Mouse (Mus musculus): ENCODE measurements around the gene 4930432M17Rik. TPM values are rescaled to one million over a fixed set of nuclear protein-coding genes. Genes with fewer than 3 reads are reported as not detected.

4930432M17Rik gene
- total RNA-seq, 2 experiments from 2014 or later = not detected

DNA sequence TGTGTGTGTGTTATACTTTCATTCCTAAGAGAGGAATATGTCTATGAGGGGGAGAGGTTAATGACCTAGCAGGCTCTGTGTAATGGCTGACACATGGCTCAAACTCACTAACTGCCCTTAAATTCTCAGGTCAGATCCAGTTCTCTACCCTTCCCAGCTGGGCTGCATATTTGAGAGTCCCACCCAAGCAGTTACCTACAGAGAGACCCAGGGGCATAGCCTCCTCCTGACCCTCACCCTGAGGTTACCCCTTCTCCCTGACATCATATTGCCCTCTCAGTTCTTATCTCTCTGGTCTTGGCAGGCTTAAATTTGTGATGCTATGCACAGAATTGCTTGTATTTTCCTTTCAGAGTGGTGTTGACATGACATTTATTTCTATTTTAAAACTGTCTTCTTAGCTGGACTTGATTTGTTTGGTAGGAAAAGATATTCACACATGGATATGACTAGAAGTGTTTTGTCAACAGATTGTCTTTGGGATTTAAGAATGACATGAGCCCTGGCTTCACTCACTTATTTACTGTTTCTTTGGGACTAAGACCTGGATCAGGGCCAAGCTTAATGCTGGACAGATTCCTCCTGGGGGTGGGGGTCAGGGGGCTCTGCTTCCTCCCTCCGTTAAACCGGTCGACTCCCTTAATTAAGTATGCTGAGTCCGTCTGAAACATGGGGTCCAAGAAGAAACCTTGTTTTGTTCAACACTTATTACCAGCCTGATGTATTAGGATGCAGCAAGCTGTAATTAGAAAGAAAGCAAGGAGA is 7.7 kb upstream of the 4930432M17Rik start:
- ATAC-seq (replicated peaks; ENCODE audit: low FRiP score, low TSS enrichment, poor library complexity, severe bottlenecking) = no peak

DNA sequence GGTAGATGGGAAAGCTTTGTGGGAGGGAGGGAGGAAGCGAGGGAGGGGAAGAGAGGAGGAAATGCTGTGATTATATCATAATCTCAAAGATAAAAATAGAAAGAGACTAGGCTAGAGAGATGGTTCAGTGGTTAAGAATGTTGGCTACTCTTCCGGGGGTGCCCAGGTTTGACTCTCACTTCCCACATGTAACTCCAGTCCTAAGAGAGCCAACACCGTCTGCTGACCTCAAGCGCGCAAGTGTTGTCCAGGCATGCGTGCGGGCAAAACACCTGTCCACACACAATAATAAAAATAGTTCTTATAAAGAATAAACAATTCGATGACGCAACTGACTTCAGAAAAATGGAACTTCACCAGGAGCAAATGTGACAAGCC is 7.1 kb upstream of the 4930432M17Rik start:
- ATAC-seq (replicated peaks; ENCODE audit: low FRiP score, low TSS enrichment, poor library complexity, severe bottlenecking) = no peak

DNA sequence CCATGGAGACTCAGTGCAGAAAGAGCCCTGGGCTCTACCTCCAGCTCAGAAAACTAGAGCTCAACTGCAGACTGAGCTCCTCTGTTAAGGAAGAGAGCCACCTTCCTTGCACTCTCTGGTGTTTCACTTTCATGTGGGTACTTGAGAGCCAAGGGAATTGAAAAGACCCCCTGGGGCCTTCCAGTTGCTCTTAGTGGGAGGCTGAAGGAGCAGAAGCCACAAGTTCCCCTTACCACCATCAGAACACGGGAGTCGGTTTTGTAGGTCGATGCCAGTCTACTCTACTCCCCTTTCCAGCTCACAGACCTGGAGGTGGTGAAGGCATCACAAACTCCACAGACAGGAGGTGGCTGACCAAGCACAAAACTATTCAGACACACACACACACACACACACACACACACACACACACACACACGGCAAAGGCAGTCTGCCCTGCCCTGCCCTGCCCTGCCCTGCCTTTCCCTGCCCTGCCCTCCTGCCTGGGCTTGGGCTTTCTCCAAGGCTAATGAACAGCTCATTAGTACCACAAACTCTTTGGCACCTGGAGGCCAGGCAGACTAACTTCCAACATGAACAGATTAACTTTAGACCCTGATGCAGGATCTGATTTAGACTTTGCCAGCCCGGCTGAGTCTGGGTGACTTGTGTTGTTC is 1.7 kb downstream of the 4930432M17Rik start:
- no peak for ATAC-seq (replicated peaks; ENCODE audit: low FRiP score, low TSS enrichment, poor library complexity, severe bottlenecking)

DNA sequence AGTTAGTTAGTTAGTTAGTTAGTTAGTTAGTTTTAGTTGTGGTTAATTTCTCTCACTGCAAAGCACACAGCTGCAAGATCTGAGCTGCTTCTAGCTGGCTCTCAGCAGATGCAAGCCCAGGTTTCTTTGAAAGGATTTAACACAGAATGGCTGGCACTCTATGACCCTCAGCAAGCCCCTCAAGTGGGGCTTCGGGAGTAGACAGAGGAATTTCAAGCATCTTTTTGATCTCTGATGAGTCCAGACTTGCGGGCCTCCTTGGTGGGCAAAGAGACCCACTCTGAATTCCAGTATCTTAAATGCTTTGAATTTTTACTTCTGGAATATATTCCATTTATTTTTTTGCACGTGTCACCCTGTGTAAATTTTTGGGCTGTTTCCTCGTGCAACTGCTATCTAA is 8.4 kb downstream of the 4930432M17Rik start:
- no peak for ATAC-seq (replicated peaks; ENCODE audit: low FRiP score, low TSS enrichment, poor library complexity, severe bottlenecking)

DNA sequence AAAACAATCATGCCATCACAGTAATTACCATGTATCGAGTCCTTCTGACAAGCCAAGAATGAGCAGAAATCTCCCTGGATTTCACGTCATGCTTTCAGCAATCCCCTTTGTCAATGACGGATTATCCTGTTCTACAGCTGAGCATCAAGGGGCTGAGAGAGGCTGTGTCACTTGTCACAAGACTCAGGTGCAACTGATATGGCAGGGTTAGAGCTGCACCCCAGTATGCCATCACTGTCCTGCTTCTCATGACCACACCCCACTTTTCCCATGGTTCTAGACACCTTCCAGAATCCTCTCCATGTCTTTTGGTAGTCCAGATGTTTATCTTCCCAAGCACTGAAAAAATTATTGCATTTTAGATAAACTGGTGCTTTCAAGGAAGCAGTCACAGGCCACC is 8.9 kb downstream of the 4930432M17Rik start:
- no peak for ATAC-seq (replicated peaks; ENCODE audit: low FRiP score, low TSS enrichment, poor library complexity, severe bottlenecking)

DNA sequence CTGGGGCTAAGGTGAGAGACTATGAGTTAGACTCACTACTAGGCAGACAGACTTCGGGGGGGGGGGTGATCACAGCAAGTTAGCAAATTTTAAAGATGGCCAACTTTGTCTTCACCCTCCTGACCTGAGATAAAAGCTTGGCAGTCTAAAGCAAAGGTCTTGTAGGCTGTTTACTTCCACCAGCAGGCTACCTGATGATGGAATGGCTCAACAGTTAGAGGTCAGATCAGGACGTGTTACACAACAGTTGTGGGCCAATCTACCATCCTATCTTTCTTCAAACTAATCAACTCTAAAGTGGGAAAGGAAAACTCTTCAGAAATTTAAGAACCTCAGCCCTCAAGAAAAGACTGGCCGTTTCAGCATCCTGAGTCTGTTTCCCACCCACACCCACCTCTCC is 9.6 kb downstream of the 4930432M17Rik start:
- no peak for ATAC-seq (replicated peaks; ENCODE audit: low FRiP score, low TSS enrichment, poor library complexity, severe bottlenecking)

DNA sequence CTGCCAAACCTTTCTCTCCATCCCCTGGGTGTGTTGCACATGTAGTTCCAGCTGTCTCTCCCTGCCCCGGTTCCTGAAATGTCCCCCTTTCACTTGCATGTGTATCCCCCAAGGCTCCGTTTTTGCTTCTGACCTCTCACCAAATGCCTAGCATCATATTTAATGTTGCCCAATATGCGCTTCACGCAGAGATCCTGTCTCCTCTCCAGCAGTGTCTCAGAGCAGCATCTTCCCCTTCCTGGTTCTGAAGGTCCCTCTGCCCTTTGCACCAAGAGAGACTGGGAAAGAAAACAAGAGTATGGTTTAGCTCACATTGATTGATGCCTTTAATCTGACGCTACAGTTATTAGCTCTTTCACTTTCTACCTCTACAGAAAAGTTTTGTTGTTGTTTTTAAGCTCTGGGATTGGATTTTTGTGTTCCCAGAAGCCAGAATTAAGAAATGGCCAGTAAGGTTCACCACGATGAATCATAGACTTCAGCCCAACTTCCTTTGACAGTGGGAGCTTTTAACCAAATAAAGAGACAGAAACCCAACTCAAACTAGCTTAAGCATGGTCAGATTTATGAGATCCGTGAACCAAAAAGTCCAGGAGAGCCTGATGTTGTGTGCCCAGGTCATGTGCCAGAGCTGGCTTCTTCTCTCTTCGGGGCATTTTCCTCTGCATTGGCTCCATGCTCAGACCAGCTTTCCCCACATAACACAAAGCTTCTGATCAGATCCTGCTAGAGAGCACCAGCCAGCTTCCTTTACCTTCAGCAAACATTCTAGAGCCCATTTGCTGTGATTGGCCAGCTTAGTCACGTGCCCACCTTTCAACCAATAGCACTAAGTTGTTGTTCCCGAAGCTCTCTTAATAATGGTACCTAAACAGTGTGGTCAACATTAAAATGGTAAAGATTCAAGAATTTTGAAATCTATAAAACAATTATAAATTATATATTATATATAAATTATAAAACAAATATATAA is 12.2 kb downstream of the 4930432M17Rik start:
- ATAC-seq (replicated peaks; ENCODE audit: low FRiP score, low TSS enrichment, poor library complexity, severe bottlenecking) = no peak

DNA sequence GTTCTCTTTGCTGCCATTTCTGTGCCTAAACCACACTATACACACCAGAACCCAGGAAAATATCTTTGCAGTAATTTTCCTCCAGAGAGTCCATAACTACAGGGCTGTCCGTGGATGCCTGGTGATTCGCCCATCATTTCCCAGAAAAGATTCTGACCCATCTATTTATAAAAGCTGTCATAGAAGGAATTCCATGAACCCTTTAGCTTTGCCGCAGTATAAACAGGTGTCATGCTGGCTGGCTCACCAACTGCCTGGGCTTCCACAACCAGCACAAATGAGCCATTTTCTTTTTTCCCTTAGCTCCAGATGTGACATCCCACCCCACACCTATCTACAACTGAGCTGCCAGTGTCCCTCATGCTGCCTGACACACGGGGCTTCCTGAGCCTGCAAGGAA is 14.0 kb downstream of the 4930432M17Rik start:
- no peak for ATAC-seq (replicated peaks; ENCODE audit: low FRiP score, low TSS enrichment, poor library complexity, severe bottlenecking)

DNA sequence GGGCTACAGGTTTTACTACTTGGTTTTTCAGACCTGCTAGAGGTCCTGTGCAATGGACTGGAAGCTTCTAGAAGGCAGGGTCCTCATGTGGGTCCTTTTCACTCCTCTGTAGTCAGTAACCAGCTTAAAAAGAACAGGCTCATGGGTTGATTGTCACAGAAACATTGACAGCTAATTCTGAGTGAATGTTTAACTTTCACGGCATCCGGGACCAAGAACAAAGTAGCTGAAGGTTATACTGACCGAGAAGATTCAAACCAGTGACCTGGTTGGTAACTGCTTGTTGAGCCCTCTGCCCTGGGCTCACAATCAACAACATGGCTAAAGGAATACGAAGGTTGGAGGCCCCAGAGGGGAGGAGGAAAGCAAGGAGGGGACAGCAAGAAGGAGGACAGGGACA is 14.4 kb downstream of the 4930432M17Rik start:
- no peak for ATAC-seq (replicated peaks; ENCODE audit: low FRiP score, low TSS enrichment, poor library complexity, severe bottlenecking)

DNA sequence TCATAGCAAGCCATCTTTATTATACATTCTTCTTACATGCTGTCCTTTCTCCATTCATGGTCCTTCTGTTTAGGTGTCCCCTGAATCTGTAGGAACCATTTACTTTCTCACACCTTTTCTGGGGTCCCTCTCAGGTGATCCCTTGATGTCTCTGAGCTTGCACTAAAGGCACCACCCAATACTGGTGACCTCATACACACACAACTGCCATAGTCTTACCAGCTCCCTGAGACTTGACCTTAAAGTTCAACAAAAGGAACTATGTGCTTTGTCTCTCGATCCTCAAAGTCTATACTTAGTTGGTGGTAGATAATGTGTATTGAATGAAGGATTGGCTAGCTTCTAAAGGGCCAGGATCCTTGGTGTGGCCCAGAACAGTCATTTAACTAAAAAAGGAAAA is 15.4 kb downstream of the 4930432M17Rik start:
- no peak for ATAC-seq (replicated peaks; ENCODE audit: low FRiP score, low TSS enrichment, poor library complexity, severe bottlenecking)

DNA sequence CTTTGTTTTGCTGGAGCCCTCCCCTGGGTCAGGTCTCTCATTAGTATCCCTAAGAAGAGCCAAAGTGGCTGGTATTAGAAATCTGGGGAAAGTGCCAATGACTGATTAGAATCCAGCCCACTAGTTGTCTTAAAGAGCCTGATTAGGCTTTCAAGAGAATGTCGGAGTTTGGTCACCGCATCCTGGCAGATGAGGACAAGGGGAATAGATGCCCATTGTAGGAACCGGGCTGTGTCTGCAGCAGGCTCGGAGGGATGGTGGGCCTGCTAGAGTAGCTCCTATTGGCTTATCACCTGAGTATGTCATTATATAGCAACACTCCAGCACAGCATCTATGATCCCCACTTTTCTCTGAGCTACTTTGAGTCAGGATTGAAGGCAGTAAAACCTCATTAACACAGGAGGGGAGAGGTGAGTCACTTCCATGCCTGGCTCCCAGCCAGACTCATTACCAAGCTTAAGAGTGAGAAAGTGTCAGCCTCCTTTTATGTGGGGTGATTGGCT is 15.9 kb downstream of the 4930432M17Rik start:
- no peak for ATAC-seq (replicated peaks; ENCODE audit: low FRiP score, low TSS enrichment, poor library complexity, severe bottlenecking)

DNA sequence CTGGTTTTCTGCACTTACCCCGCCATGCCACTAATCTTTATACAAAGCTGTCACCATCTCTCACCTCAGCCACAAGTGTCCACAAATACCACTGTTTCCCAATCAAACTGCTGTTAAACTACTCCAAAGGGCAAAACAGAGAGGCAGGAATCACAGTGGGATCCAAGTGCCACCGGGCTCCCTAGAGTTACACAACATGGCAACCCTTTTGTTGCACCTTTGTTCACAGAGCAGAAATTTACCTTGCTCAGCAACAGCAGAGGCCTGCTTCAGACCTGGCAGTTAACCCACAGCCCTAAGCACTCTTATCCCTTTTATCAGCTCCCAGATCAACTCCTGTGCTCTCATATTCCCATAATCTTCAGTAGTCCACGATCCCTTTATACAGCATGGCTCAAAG is 17.2 kb downstream of the 4930432M17Rik start:
- ATAC-seq (replicated peaks; ENCODE audit: low FRiP score, low TSS enrichment, poor library complexity, severe bottlenecking) = no peak

DNA sequence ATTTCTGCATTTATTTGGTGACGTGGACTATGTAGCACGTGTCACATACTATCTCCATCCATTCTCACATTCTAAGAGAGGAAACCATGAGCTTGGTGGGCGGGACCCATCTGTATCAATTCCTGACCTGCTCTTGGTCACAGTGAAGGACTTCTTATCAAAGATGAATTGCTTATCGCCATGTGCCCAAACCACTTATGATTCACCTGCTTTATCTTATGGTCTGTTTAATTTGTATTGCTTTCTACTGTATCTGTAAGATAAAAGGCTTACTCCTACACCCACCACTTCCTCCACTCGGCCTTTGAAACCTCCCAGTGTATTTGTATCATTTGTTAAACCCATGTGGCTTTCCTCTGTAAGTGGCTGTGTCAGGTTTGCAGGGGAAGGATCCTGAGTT is 18.5 kb downstream of the 4930432M17Rik start:
- ATAC-seq (replicated peaks; ENCODE audit: low FRiP score, low TSS enrichment, poor library complexity, severe bottlenecking) = no peak

DNA sequence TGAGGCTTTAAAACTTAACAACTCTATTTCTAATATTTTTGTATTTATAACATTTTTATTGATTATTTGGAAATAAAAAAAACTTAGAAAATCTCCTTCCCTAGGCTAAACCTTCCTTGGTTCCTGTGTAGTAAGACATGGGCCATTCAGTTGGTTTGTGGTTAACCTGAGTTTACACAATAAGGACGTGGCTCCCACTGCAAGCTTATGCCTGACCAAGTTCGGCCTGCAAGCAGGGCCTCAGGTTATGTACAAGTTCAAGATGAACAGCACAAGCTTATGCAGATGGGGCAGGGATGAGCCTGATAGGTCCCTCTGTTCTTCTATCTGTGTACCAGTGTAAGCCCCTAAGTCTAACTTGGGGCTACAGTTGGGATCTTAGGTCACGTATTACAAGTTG is 19.1 kb downstream of the 4930432M17Rik start:
- no peak for ATAC-seq (replicated peaks; ENCODE audit: low FRiP score, low TSS enrichment, poor library complexity, severe bottlenecking)

DNA sequence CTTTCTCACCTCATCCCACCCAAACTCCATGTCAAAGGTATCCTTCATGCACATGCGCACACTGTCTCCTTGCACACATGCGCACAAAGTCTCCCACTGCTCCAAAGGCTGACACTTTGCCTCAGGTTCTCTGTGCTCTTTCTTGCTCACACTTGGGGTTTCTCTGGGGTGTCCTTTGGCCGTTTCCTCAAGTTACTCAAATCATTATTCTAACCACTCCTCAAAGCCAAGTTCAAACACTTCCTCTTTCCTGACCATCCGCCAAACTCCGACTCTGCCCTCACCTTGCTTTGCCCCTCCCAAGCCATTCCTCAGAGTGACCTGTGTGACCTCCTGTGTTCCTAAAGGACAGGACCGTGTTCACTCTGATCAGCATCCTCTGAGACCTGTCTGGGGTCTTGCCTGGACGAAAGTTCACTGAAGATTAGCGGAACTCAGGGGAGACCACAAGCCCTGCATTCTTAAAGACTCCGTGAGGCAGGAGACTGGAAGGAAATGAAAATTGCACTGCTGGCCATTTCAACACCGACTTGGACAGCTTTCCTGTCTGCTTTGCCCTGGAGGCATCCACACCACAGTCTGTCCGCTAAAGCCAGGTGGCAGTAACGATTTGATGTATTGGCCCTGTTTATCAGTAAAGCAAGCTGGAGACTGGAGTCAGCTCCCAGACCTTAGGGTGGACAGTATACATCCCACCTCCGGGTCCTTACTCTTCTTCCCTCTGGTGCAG is 22.6 kb downstream of the 4930432M17Rik start:
- ATAC-seq (replicated peaks; ENCODE audit: low FRiP score, low TSS enrichment, poor library complexity, severe bottlenecking) = no peak

DNA sequence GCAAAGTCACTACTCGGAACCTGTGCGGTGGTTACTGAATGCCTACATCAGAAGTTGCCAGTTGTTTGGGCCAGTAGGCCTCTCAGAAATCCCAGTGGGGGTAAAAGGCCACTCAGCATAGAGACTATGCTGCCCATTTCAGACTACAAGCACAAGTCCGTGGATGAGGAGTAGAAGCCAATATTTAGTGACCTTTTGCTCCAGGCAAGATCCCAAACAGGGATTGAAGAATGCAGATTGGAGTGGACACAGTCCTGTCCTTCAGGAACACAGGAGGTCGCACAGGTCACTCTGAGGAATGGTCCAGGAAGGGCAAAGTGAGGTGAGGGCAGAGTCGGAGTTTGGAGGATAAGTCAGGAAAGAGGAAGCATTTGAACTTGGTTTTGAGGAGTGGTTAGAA is 23.2 kb downstream of the 4930432M17Rik start:
- ATAC-seq (replicated peaks; ENCODE audit: low FRiP score, low TSS enrichment, poor library complexity, severe bottlenecking) = no peak

DNA sequence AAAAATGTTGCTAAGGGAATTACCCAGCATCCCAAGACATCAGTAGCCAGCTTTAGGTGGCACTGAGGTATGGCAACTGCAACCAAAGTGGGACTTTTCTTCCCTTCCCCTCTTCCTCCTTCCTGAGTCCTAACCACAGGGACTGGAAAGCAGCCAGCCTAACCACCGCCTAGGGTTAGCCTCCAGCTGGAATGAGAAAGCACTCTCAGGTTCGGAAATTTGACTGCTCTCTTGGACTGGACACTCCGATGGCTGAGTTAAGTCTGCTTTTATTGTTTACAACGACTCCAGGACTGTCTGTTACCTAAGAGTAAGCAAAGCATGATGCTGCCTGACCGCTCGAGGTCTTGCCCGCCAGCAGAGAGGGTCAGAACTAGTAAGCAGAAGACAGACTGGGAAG is 26.6 kb downstream of the 4930432M17Rik start:
- ATAC-seq (replicated peaks; ENCODE audit: low FRiP score, low TSS enrichment, poor library complexity, severe bottlenecking) = no peak

DNA sequence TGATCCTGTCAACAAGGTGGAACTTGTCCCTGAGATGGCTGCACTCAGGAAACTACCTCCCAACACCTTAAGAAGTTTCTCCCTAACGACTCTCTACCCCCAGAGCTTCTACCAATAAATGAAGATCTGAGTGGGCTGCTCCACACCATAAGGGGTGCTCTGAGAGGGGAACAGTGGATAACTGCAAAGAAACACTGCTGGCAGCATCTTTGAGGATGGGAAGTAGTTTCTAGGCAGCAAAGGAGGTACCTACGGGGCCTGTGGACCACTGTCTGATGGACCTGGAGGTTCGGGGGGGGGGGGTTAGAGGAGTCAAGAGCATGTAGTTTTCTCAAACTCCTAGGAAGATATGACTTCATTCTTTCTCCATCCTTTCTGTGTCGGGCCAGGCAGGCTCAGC is 28.8 kb downstream of the 4930432M17Rik start:
- ATAC-seq (replicated peaks; ENCODE audit: low FRiP score, low TSS enrichment, poor library complexity, severe bottlenecking) = no peak

DNA sequence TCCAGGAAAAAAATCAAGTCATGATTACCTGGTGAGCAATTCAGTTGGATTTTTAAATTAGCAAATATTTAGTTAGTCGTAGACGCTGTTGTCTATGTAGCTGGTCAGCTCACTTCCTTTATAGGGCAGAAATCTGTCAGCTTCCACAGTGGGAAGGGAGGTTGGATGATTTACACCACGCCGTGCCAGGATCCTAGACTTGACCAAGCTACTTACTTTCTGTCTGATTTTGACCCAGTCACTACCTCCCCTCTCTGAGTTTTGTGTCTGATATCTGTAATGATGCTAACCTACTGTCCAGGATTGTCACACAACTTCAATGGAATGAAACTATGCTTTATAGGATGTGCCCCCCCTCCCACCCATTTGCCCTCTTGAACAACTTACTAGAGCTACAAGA is 29.3 kb downstream of the 4930432M17Rik start:
- no peak for ATAC-seq (replicated peaks; ENCODE audit: low FRiP score, low TSS enrichment, poor library complexity, severe bottlenecking)
